Mouse (Mus musculus) G1E (cell line): ENCODE data around the gene Egfl8. TPM values are rescaled to one million over a fixed set of nuclear protein-coding genes. Genes with fewer than 3 reads are reported as not detected.

Experiments
- ATAC-seq: 2 replicates; pipeline ENCODE4 v1.8.0; 2016; ENCODE audit warnings: mild to moderate bottlenecking; ENCODE audit not compliant: insufficient number of reproducible peaks, poor library complexity, low FRiP score, severe bottlenecking; ENCODE audit errors: extremely low read depth
- DNase-seq: peaks from one replicate; pipeline ENCODE4 v3.0.0; 2012; ENCODE audit warnings: low spot score
- H3K27me3 ChIP-seq: 2 replicates; pipeline ENCODE4 v1.6.1; 2012; ENCODE audit warnings: mild to moderate bottlenecking, low read length, inconsistent platforms; ENCODE audit not compliant: insufficient read depth
- H3K36me3 ChIP-seq: replicated peaks from 2 replicates; pipeline ENCODE3; 2012; ENCODE audit warnings: mild to moderate bottlenecking, inconsistent platforms
- H3K4me1 ChIP-seq: 2 replicates; pipeline ENCODE4 v1.6.1; 2012; ENCODE audit warnings: low read depth, low read length, inconsistent platforms, mixed read lengths; ENCODE audit not compliant: insufficient read depth
- H3K4me3 ChIP-seq: 2 replicates; pipeline ENCODE4 v1.5.1; 2012; ENCODE audit warnings: low read depth, mild to moderate bottlenecking, inconsistent platforms, low read length, moderate library complexity, mixed read lengths
- H3K9me3 ChIP-seq: replicated peaks from 2 replicates; pipeline ENCODE4 v1.6.1; 2012; ENCODE audit warnings: inconsistent platforms
- CTCF ChIP-seq: IDR thresholded peaks from 2 replicates; pipeline ENCODE4 v1.5.1; 2012; ENCODE audit warnings: low read depth, low read length, inconsistent platforms, mixed read lengths
- GATA1 ChIP-seq: IDR thresholded peaks from 2 replicates; pipeline ENCODE4 v1.6.1; 2012; ENCODE audit warnings: borderline replicate concordance, low read length, inconsistent platforms, mixed read lengths
- GATA2 ChIP-seq: IDR thresholded peaks from 2 replicates; pipeline ENCODE4 v1.6.1; 2012; ENCODE audit warnings: low read depth, low read length, inconsistent platforms, borderline replicate concordance
- POLR2AphosphoS5 ChIP-seq: IDR thresholded peaks from 2 replicates; pipeline ENCODE4 v1.6.1; 2012; ENCODE audit warnings: low read depth, low read length, inconsistent platforms; ENCODE audit not compliant: insufficient replicate concordance
- TAL1 ChIP-seq: conservative IDR thresholded peaks from 2 replicates; pipeline ENCODE4 v1.6.1; 2012; ENCODE audit warnings: low read depth, low read length, inconsistent platforms, mixed read lengths
- polyA plus RNA-seq: library from polyadenylated mRNA; stranded (reverse); fragments of >175 nt; gene quantifications from 2 replicates; pipeline ENCODE4 v1.2.3, GENCODE M21; 2012
- total RNA-seq, 2 experiments: library from RNA; stranded (forward) in 1 of 2; stranded (reverse) in 1 of 2; fragments of 200-1000 nt in 1 of 2; fragments of >200 nt in 1 of 2; fragmentation: Nextera tagmentation in 1 of 2; gene quantifications; 2 replicates each; pipeline ENCODE4 v1.2.3; 2014 to 2017

Egfl8 gene
- total RNA-seq (2014; fragmentation: Nextera tagmentation): 1.5 TPM in 1 of 2 replicates, not detected in the other
- 0.29 and 0.93 TPM in 2 replicates for total RNA-seq (2017)
- polyA plus RNA-seq: 0.80 and 1.1 TPM in 2 replicates

GRCm38 (mm10) chr17:34615871-34616270 is at the start of gene Egfl8:
Egfl8 (minus strand) TSS chr17:34615971.
- H3K36me3 ChIP-seq: peaks cover 71% of the 10 kb centered on the region
- DNase-seq: no peak

GRCm38 (mm10) chr17:34664472-34664871 is 48.7 kb upstream of the Egfl8 start:
- DNase-seq: no peak
- H3K4me1 ChIP-seq: peaks cover 13% of the 10 kb centered on the region
- H3K9me3 ChIP-seq: no peaks in the 10 kb centered on the region
- H3K27me3 ChIP-seq: peaks cover 29% of the 10 kb centered on the region
- ATAC-seq: no peak
- no peaks in the 10 kb centered on the region for H3K36me3 ChIP-seq
- H3K4me3 ChIP-seq: no peak overlapping the region
- TF ChIP-seq TAL1: no peak
- TF ChIP-seq POLR2AphosphoS5: no peak
- no peak for TF ChIP-seq CTCF
- TF ChIP-seq GATA1: no peak
- no peak for TF ChIP-seq GATA2

More at GRCm38 (mm10) chr17:34615871-34616270, at the start of gene Egfl8:
- Histone ChIP-seq H3K4me3 (no peak within 1 kb of the TSS), H3K27me3 (peaks cover 3% of the 10 kb centered on the region; the same call in 1 of the 2 replicates), H3K4me1 (peaks cover 62% of the 10 kb centered on the region), H3K9me3 (no peaks in the 10 kb centered on the region)
- ATAC-seq: no peak
- no peak for TF ChIP-seq POLR2AphosphoS5
- no peak for TF ChIP-seq GATA2
- no peak for TF ChIP-seq GATA1
- TF ChIP-seq CTCF: no peak
- TF ChIP-seq TAL1: no peak

- TF ChIP-seq TAL1 (no peak), GATA2 (no peak), GATA1 (no peak), POLR2AphosphoS5 (no peak), CTCF (no peak)
- Histone ChIP-seq H3K4me1 (peaks cover 13% of the 10 kb centered on the region), H3K9me3 (no peaks in the 10 kb centered on the region), H3K36me3 (no peaks in the 10 kb centered on the region), H3K4me3 (no peak overlapping the region), H3K27me3 (peaks cover 38% of the 10 kb centered on the region)
- no peak for DNase-seq
- ATAC-seq: no peak
These were observed 47.8 kb upstream of the Egfl8 start for GRCm38 (mm10) chr17:34663558-34663957.

GRCm38 (mm10) chr17:34662978-34663377 is 47.2 kb upstream of the Egfl8 start:
- no peak for TF ChIP-seq GATA2
- TF ChIP-seq GATA1: no peak
- TF ChIP-seq CTCF: no peak
- no peak for TF ChIP-seq TAL1
- TF ChIP-seq POLR2AphosphoS5: no peak; the same call in 1 of the 2 replicates
- no peak for ATAC-seq
- no peak for DNase-seq
- H3K36me3 ChIP-seq: no peaks in the 10 kb centered on the region
- H3K27me3 ChIP-seq: peaks cover 42% of the 10 kb centered on the region
- H3K4me3 ChIP-seq: no peak overlapping the region
- H3K9me3 ChIP-seq: no peaks in the 10 kb centered on the region
- peaks cover 13% of the 10 kb centered on the region for H3K4me1 ChIP-seq

- DNase-seq (no peak), ATAC-seq (no peak)
- H3K9me3 ChIP-seq: no peaks in the 10 kb centered on the region
- TF ChIP-seq CTCF (no peak), TAL1 (no peak), GATA1 (no peak), GATA2 (no peak), POLR2AphosphoS5 (no peak)
- H3K27me3 ChIP-seq: peaks cover 42% of the 10 kb centered on the region
- no peaks in the 10 kb centered on the region for H3K36me3 ChIP-seq
- no peak overlapping the region for H3K4me3 ChIP-seq
- H3K4me1 ChIP-seq: peaks cover 13% of the 10 kb centered on the region
These were observed 46.7 kb upstream of the Egfl8 start for GRCm38 (mm10) chr17:34662468-34662867.

GRCm38 (mm10) chr17:34661121-34661591 is 45.4 kb upstream of the Egfl8 start:
- Histone ChIP-seq H3K36me3 (no peaks in the 10 kb centered on the region), H3K4me3 (no peak overlapping the region), H3K4me1 (peaks cover 16% of the 10 kb centered on the region), H3K9me3 (no peaks in the 10 kb centered on the region), H3K27me3 (peaks cover 47% of the 10 kb centered on the region)
- DNase-seq: no peak
- ATAC-seq: no peak
- TF ChIP-seq TAL1 (no peak), GATA2 (no peak), CTCF (no peak), GATA1 (no peak)
